Mouse (Mus musculus): ENCODE measurements around the gene Lnx2. TPM values are rescaled to one million over a fixed set of nuclear protein-coding genes. Genes with fewer than 3 reads are reported as not detected.

Lnx2 gene
- polyA plus RNA-seq, 1 experiment from 2014 or later = 10.0 TPM

Other genes starting within 250 kb of the Lnx2 start
- 536 and 555 TPM in 2 replicates for gene Rpl21, start 243.7 kb downstream of the Lnx2 start, polyA plus RNA-seq (2016; fragmentation: Nextera tagmentation; extraction: Ambion mirVana)
- gene Rasl11a, start 231.5 kb downstream of the Lnx2 start, polyA plus RNA-seq (2016; fragmentation: Nextera tagmentation; extraction: Ambion mirVana) = 18.9 and 21.8 TPM in 2 replicates
- 111 and 122 TPM in 2 replicates for gene Gtf3a, start 127.9 kb downstream of the Lnx2 start, polyA plus RNA-seq (2016; fragmentation: Nextera tagmentation; extraction: Ambion mirVana)
- gene Mtif3, start 112.8 kb downstream of the Lnx2 start, polyA plus RNA-seq (2016; fragmentation: Nextera tagmentation; extraction: Ambion mirVana) = 20.4 and 22.3 TPM in 2 replicates
- gene Polr1d, start 464 bp upstream of the Lnx2 start, polyA plus RNA-seq (2016; fragmentation: Nextera tagmentation; extraction: Ambion mirVana) = 113 and 114 TPM in 2 replicates
- not detected in 2 replicates for gene Gsx1, start 112.1 kb upstream of the Lnx2 start, polyA plus RNA-seq (2016; fragmentation: Nextera tagmentation; extraction: Ambion mirVana)
- gene Pdx1, start 193.4 kb upstream of the Lnx2 start, polyA plus RNA-seq (2016; fragmentation: Nextera tagmentation; extraction: Ambion mirVana) = not detected in 2 replicates
- not detected in 2 replicates for gene Cdx2, start 230.7 kb upstream of the Lnx2 start, polyA plus RNA-seq (2016; fragmentation: Nextera tagmentation; extraction: Ambion mirVana)
- gene Urad, start 245.9 kb upstream of the Lnx2 start, polyA plus RNA-seq (2016; fragmentation: Nextera tagmentation; extraction: Ambion mirVana) = not detected in 2 replicates